Mouse (Mus musculus) left cerebral cortex, adult 8-10 months (tissue): ENCODE results near the gene Ddost. TPM values are rescaled to one million over a fixed set of nuclear protein-coding genes. Genes with fewer than 3 reads are reported as not detected.

Experiments
- DNase-seq, 2 experiments: peaks; one replicate each; pipeline ENCODE4 v3.0.0; 2022; ENCODE audit warnings: low spot score in 2 of 2
- total RNA-seq, 4 experiments: library from RNA; stranded (reverse); gene quantifications; 2 replicates each; pipeline ENCODE4 v1.2.4; 2022

The Ddost gene
- total RNA-seq, 4 experiments from 2014 or later = 92.1 to 102 (median 93.0) TPM

DNA sequence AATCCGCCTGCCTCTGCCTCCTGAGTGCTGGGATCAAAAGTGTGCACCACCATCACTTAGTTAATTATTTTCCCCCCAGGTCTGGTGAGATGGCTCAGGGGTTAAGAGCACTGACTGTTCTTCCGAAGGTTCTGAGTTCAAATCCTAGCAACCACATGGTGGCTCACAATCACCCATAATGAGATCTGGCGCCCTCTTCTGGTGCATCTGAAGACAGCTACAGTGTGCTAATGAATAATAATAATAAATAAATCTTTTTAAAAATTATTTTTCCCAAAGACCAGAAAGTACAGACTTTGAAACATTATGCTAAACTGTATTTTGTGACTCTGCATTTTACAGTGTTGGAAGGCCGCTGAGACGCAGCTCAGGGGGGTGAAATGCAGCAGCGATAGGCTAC lies 31.1 kb downstream of the Ddost start:
- no peak for DNase-seq

GRCm38 (mm10) chr4:138336876-138337275 lies 32.3 kb downstream of the Ddost start:
- no peak for DNase-seq

- no peak for DNase-seq
Measured at GRCm38 (mm10) chr4:138337341-138337740, 32.8 kb downstream of the Ddost start.

DNA sequence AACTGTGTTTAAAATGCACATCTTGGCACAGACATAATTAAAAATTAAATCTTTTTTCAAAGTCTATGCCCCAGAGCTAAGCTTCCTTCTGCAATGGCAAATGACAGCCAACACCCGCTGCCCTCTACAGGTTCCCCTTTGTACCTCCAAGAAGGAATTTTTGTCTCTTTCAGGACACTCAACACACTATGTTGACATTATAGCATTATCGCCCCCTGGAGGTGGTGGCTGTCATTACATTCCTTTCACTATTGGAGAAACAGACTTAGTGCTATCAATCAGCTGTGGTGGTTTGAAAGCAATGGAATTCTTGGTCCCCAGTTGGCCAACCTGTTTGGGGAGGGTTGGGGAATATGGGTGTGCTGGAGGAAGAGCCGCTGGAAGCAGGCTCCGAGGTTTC lies 35.4 kb downstream of the Ddost start:
- DNase-seq = no peak

GRCm38 (mm10) chr4:138341393-138341792 lies 36.9 kb downstream of the Ddost start:
- no peak for DNase-seq

DNA sequence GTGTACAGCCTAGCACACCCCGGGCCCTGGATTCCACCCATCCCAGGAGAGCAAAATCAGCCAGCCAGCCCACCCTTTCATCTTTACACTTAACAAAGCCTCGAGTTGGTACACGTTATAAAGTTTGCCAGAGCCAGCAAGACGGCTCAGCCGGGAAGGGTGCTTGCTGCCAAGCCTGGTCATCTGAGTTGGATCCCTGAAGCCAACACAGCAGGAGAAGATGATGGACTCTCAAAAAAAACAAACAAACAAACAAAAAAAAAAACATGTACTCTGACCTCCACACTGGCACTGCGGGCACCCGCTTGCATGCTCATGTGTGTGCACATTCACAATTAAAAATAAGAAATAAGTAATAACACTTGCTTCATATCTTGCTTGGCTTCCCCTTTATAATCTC lies 37.5 kb downstream of the Ddost start:
- DNase-seq = no peak

DNA sequence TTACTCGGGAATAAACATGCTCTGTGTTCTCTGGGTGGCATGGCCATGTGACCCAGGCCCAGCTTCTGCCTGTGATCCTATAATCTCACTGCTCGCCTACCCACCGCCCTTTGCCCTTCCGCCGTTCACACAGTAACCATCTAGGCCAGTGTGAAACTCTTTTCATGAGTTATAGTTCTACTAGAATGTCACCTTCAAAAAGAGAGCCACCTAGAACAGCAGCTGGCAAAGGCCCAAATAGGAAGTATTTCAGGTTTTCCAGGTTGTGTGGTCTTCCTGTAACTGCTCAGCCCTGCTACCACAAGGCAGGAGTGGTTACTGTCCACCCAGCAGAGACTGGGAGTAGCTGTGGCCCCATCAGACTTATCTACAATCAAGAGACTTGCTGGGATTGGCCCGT lies 38.2 kb downstream of the Ddost start:
- no peak for DNase-seq

DNA sequence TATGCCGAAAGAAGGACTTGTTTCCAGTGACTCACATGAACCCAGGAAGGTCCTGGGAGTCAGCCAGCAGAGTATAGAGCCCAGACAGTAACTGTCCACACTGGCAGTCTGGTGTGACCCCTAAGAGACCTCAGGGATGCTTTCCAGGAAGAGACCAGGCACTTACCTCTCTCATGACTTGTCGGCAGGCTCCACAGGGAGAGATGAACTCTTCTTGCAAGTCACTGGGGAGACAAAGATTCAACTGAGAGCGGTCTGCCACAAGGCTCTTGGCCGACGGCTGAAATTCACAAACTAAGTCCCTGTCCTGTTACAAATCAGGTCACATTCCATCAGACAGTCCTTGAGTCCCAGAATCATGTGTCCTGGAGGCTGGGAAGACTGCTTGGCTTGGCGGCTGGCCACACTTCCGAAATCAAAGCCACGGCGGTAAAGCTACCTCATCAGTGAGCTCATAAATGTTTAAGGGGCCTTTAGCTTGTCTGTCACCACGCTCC lies 38.9 kb downstream of the Ddost start:
- DNase-seq = no peak

GRCm38 (mm10) chr4:138344891-138345545 lies 40.5 kb downstream of the Ddost start:
- DNase-seq = no peak

DNA sequence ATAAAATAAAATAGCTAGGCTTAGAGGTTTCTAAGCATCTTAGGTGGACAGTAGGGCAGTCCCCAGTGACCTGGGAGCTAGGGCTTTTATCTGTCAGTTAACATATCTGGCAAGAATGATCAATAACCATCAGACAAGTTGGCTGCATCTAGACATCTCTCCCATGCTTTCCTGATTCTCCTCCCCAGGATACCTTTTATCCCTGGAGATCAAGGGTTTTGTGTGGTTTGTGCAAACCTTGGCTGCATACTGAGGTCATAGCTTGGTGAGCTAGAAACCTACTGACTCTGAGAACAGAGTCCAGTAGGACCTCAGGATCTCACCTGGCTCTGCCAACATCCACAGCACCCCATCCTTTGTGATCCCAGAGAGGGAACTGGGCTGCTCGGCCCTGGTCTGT lies 42.8 kb downstream of the Ddost start:
- no peak for DNase-seq

DNA sequence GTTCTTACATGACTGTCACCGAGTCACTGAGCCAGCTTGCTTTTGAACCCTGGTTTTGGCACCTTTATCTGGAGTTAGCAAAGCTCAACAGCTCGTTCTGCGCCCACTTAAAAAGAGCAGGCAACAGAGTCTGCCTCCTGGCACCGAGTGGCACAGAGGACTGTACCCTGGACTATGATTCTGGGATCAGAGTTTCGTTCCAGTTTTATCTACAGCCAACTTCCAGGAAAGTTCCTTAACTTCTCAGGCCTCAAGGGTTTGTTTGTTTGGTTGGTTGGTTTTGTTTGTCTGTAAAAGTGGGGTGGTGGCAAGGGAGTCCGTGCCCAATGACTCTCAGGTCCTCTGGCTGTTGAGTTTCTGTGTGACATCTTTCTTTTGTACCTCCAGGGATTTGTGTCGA lies 44.2 kb downstream of the Ddost start:
- no peak for DNase-seq

DNA sequence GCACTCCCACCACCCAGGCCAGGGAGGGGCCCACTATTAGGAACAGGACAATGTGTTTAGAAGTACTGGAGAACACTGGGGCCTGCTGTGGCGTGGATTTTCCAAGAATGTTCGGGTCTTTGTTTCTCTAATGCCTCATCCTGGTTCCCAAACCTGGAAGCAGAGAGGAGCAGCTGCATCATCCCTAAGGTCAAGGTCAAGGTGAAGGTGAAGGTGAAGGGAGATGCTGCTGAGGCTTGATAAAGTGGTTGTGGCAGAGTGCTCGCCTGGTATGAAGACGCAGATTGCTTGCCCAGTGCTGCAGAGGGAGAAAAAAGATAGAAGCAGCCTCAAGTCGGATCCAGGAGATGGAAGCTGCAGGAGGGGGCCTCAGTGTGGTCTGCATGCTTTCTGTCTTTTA lies 47.3 kb downstream of the Ddost start:
- no peak for DNase-seq

DNA sequence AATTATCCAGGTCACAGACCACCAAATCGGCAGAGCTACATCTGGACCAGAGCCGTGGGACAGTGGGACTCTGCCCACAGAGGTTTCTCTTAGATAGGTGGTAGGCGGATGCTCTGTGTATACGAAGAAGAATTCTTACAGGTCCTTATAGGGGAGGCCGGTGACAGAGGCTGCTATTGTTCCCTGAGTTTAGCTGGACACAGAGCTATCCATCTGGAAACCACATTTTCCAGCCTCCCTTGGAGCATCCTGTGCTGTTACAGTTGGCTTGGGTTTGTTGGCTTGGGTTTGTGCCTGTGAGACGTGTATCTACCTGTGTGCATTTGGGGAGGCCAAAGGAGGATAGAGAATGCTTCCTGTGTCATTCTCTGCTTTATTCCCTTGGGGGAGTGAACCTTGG lies 48.2 kb downstream of the Ddost start:
- no peak for DNase-seq

DNA sequence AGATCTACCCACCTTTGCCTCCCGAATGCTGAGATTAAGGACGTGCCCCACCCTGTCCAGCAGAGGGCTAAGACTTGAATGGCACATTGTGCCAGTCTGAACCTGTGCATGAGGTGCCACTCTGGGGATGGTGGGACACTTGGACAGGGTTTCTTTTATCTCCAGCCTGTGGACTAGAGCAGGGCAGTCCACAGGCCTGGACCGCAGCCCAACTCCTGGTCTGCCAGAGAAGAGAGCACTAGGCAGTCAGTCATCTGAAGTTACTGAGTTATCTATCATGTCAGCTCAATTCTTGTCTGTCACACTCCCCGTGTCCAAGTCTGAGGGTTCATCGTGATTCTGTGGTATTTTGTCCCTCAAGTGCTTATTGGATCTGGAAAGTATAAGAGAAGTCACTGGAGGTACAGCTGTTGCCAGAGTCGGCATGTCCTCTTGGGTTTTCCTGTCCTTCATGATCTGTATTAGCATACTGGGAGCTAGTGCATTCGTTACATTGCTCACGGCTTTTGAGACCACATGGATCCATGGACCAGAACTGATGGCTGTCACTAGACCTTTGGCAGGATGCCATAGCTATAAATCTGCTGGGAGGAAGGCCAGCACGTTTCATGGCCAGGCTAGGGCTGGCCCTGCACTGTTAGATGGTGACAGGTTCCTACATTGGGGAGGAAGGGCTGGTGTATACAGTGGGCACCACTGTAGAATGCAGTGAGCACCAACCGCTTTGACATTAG lies 49.1 kb downstream of the Ddost start:
- DNase-seq = no peak

DNA sequence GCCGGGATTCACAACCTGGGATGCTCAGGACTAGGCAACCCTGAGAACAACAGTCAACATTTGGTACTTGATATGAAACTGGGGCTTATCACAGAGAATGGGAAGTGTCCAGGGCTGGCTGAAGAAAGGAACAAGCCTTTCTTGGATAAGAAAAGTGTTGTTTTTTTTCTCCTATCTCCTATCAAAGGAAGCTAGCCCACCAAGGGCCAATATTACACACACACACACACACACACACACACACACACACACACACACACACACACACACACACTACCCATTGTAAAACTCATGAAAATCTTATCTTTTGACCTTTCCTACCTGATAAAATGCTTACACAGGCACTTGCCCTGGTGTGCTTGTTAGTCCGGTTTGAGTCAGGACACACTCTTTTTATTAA lies 51.0 kb downstream of the Ddost start:
- DNase-seq = no peak

DNA sequence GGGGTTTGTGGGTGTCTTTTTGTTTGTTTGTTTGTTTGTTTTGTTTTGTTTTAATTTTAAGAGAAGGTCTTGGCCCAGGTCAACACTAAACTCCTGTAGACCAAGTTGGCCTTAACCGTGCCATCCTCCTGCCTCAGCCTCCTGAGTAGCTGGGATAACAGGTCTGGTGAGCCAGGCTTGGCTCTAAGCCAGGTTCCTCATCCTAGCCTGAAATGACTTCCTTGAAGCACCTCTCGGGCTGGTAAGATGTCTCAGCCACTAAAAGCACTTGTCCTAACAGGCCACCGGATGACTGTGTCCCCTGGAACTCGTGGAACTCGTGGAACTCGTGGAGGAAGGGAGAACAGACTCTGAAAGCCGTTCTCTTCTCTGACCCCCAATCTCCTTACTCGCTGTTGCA lies 51.6 kb downstream of the Ddost start:
- no peak for DNase-seq

GRCm38 (mm10) chr4:138356551-138356950 lies 52.0 kb downstream of the Ddost start:
- no peak for DNase-seq

DNA sequence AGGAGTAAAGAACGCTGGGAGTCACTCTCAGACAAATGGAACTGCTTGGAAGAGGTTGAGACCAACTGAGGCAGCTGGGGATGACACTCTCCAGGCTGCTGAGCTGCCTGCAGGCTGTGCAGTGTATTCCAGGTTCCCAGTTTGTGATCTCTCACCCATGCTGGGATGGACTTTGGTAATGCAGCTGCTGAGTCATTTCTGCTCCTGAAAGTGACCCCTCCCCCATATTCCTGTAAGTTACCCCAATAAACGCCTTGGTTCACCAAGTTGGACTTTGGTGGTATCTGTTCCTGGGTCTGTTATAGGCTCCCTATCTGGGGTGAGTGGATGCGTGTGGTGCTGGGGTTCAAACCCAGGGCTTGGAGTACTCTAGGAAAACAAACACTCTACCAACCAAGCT lies 53.6 kb downstream of the Ddost start:
- DNase-seq = no peak

GRCm38 (mm10) chr4:138361370-138361821 lies 56.9 kb downstream of the Ddost start:
- DNase-seq = no peak
